Mouse (Mus musculus) MEL (cell line): ENCODE measurements at regions not wholly inside any gene's neighbourhood (a gene's known extent, or its start where the extent isn't known, plus 50 kb on each side); places are given as distances from the start of the nearest gene placed in this dataset.

Experiments
- DNase-seq: peaks from one replicate; pipeline ENCODE4 v3.0.0; 2011; ENCODE audit warnings: low read depth, low spot score
- H3K27ac ChIP-seq: 2 replicates; pipeline ENCODE4 v1.5.1; 2012; ENCODE audit warnings: low read depth, mild to moderate bottlenecking, control low read depth, low read length, moderate library complexity; ENCODE audit not compliant: control insufficient read depth
- H3K27me3 ChIP-seq, 2 experiments: fragments of 150-350 bp in 1 of 2; sonication (generic) in 1 of 2; 2 replicates each; pipeline ENCODE4 v1.6.1; 2012; ENCODE audit warnings: low read length in 2 of 2, mild to moderate bottlenecking in 2 of 2, improper control_type of control experiment in 1 of 2, moderate library complexity in 1 of 2; ENCODE audit not compliant: insufficient read depth in 2 of 2, control insufficient read depth in 1 of 2
- H3K36me3 ChIP-seq, 2 experiments: 2 replicates each; pipeline ENCODE4 v1.6.1; 2012 to 2014; ENCODE audit warnings: low read length in 2 of 2, improper control_type of control experiment in 1 of 2, inconsistent platforms in 1 of 2, mild to moderate bottlenecking in 1 of 2; ENCODE audit not compliant: insufficient read depth in 2 of 2, control insufficient read depth in 1 of 2
- H3K4me1 ChIP-seq, 2 experiments: fragments of 150-350 bp in 1 of 2; sonication (generic) in 1 of 2; 2 replicates each; pipeline ENCODE4 v1.6.1; 2012; ENCODE audit warnings: low read length in 2 of 2, improper control_type of control experiment in 1 of 2, mild to moderate bottlenecking in 1 of 2; ENCODE audit not compliant: insufficient read depth in 2 of 2, control insufficient read depth in 1 of 2
- H3K4me3 ChIP-seq, 2 experiments: fragments of 150-350 bp in 1 of 2; sonication (generic) in 1 of 2; 2 replicates each; pipeline ENCODE4 v1.5.1; 2012; ENCODE audit warnings: low read depth in 2 of 2, low read length in 2 of 2, mild to moderate bottlenecking in 2 of 2, moderate library complexity in 2 of 2, control low read depth in 1 of 2, improper control_type of control experiment in 1 of 2; ENCODE audit not compliant: control insufficient read depth in 1 of 2, insufficient read depth in 1 of 2
- H3K79me2 ChIP-seq: 2 replicates; pipeline ENCODE4 v1.6.1; 2012; ENCODE audit warnings: mild to moderate bottlenecking, low read length, moderate library complexity; ENCODE audit not compliant: control insufficient read depth, poor library complexity, insufficient read depth
- H3K9ac ChIP-seq: 2 replicates; pipeline ENCODE4 v1.6.1; 2012; ENCODE audit warnings: low read depth, mild to moderate bottlenecking, control low read depth, low read length, moderate library complexity; ENCODE audit not compliant: control insufficient read depth, poor library complexity, severe bottlenecking
- H3K9me3 ChIP-seq: fragments of 150-350 bp; sonication (generic); replicated peaks from 2 replicates; pipeline ENCODE4 v1.6.1; 2012; ENCODE audit warnings: mild to moderate bottlenecking, low read length, improper control_type of control experiment, moderate library complexity; ENCODE audit not compliant: insufficient read depth
- BHLHE40 ChIP-seq: IDR thresholded peaks from 2 replicates; pipeline ENCODE4 v1.6.1; 2012; ENCODE audit warnings: low read depth, mild to moderate bottlenecking, inconsistent platforms, low read length, improper control_type of control experiment, borderline replicate concordance
- CTCF ChIP-seq, 3 experiments: IDR thresholded peaks in 2 of 3; conservative IDR thresholded peaks in 1 of 3; 2 replicates each; pipeline ENCODE4 v1.5.1; 2011 to 2012; ENCODE audit warnings: low read length in 3 of 3, low read depth in 2 of 3, mild to moderate bottlenecking in 2 of 3, improper control_type of control experiment in 1 of 3, inconsistent platforms in 1 of 3, mixed read lengths in 1 of 3, moderate library complexity in 1 of 3; ENCODE audit not compliant: control insufficient read depth in 1 of 3, insufficient read depth in 1 of 3, poor library complexity in 1 of 3, severe bottlenecking in 1 of 3
- ETS1 ChIP-seq: IDR thresholded peaks from 2 replicates; pipeline ENCODE4 v1.6.1; 2012; ENCODE audit warnings: low read depth, mild to moderate bottlenecking, inconsistent platforms, low read length, improper control_type of control experiment, moderate library complexity
- GABPA ChIP-seq: IDR thresholded peaks from 2 replicates; pipeline ENCODE4 v1.6.1; 2012; ENCODE audit warnings: low read depth, mild to moderate bottlenecking, inconsistent platforms, low read length, improper control_type of control experiment, moderate library complexity
- GATA1 ChIP-seq: IDR thresholded peaks from 2 replicates; pipeline ENCODE4 v1.6.1; 2011; ENCODE audit warnings: low read depth, low read length, improper control_type of control experiment
- JUND ChIP-seq: IDR thresholded peaks from 2 replicates; pipeline ENCODE4 v1.6.1; 2011; ENCODE audit warnings: low read depth, mild to moderate bottlenecking, improper control_type of control experiment, low read length
- MAX ChIP-seq: IDR thresholded peaks from 2 replicates; pipeline ENCODE4 v1.6.1; 2011; ENCODE audit warnings: low read length, improper control_type of control experiment
- MAZ ChIP-seq: IDR thresholded peaks from 2 replicates; pipeline ENCODE4 v1.6.1; 2012; ENCODE audit warnings: low read depth, mild to moderate bottlenecking, inconsistent platforms, low read length, improper control_type of control experiment
- NELFE ChIP-seq: IDR thresholded peaks from 2 replicates; pipeline ENCODE4 v1.6.1; 2011; ENCODE audit warnings: low read depth, low read length, improper control_type of control experiment
- POLR2A ChIP-seq, 2 experiments: IDR thresholded peaks; 2 replicates each; pipeline ENCODE4 v1.6.1; 2011 to 2012; ENCODE audit warnings: low read length in 2 of 2, mild to moderate bottlenecking in 2 of 2, control low read depth in 1 of 2, improper control_type of control experiment in 1 of 2, low read depth in 1 of 2, moderate library complexity in 1 of 2; ENCODE audit not compliant: control insufficient read depth in 1 of 2, insufficient read depth in 1 of 2, poor library complexity in 1 of 2
- POLR2AphosphoS2 ChIP-seq: IDR thresholded peaks from 2 replicates; pipeline ENCODE4 v1.6.1; 2011; ENCODE audit warnings: low read length, improper control_type of control experiment
- RAD21 ChIP-seq: IDR thresholded peaks from 2 replicates; pipeline ENCODE4 v1.6.1; 2011; ENCODE audit warnings: mild to moderate bottlenecking, low read depth, low read length, improper control_type of control experiment
- RCOR1 ChIP-seq: IDR thresholded peaks from 2 replicates; pipeline ENCODE4 v1.6.1; 2012; ENCODE audit warnings: low read depth, mild to moderate bottlenecking, inconsistent platforms, low read length, improper control_type of control experiment
- SMC3 ChIP-seq: IDR thresholded peaks from 2 replicates; pipeline ENCODE4 v1.6.1; 2011; ENCODE audit warnings: low read depth, low read length, improper control_type of control experiment
- TCF12 ChIP-seq: IDR thresholded peaks from 2 replicates; pipeline ENCODE4 v1.6.1; 2014; ENCODE audit warnings: low read depth, mild to moderate bottlenecking, inconsistent platforms, low read length, improper control_type of control experiment, moderate library complexity
- USF2 ChIP-seq, 2 experiments: IDR thresholded peaks; 2 replicates each; pipeline ENCODE4 v1.6.1; 2011 to 2012; ENCODE audit warnings: improper control_type of control experiment in 2 of 2, low read length in 2 of 2, borderline replicate concordance in 1 of 2, inconsistent platforms in 1 of 2, low read depth in 1 of 2, mild to moderate bottlenecking in 1 of 2; ENCODE audit not compliant: insufficient read depth in 1 of 2
- ZKSCAN1 ChIP-seq: IDR thresholded peaks from 2 replicates; pipeline ENCODE4 v1.6.1; 2012; ENCODE audit warnings: low read depth, mild to moderate bottlenecking, inconsistent platforms, low read length, improper control_type of control experiment, moderate library complexity
- ZMIZ1 ChIP-seq: IDR thresholded peaks from 2 replicates; pipeline ENCODE4 v1.6.1; 2012; ENCODE audit warnings: low read depth, mild to moderate bottlenecking, inconsistent platforms, low read length, improper control_type of control experiment, moderate library complexity
- ZNF384 ChIP-seq: IDR thresholded peaks from 2 replicates; pipeline ENCODE4 v1.6.1; 2012; ENCODE audit warnings: low read depth, mild to moderate bottlenecking, inconsistent platforms, low read length, improper control_type of control experiment

- Histone ChIP-seq H3K9me3 (no peaks in the 10 kb centered on the region), H3K79me2 (no peaks in the 10 kb centered on the region), H3K4me1 (peaks cover 0 to 3% of the 10 kb centered on the region in 2 experiments; a peak in 1 of 4 replicates), H3K27me3 (no peaks in the 10 kb centered on the region), H3K9ac (no peak overlapping the region), H3K4me3 (no peak overlapping the region), H3K36me3 (0 out of 4 replicates have a peak, but pooled peaks cover 0 to 3% of the 10 kb centered on the region in 2 experiments), H3K27ac (no peak overlapping the region)
- no peak for TF ChIP-seq ZMIZ1
- DNase-seq, result no peak
Observed at GRCm38 (mm10) chr3:149277812-149278211, 287.5 kb upstream of the Adgrl2 start.

- Histone ChIP-seq H3K4me1 (peaks cover 0 to 3% of the 10 kb centered on the region in 2 experiments; a peak in 1 of 4 replicates), H3K9ac (no peak overlapping the region), H3K27me3 (no peaks in the 10 kb centered on the region), H3K79me2 (no peaks in the 10 kb centered on the region), H3K4me3 (no peak overlapping the region), H3K27ac (no peak overlapping the region), H3K9me3 (no peaks in the 10 kb centered on the region), H3K36me3 (0 out of 4 replicates have a peak, but pooled peaks cover 0 to 3% of the 10 kb centered on the region in 2 experiments)
- TF ChIP-seq MAX (no peak), RCOR1 (no peak), ETS1 (no peak), SMC3 (no peak), ZNF384 (no peak), POLR2A (IDR thresholded peaks at IDR 0.05; ENCODE audit: control insufficient read depth in 1 of 2, insufficient read depth in 1 of 2, low read depth in 1 of 2, low read length in 2 of 2, poor library complexity in 1 of 2) (no peak), BHLHE40 (no peak), MAZ (no peak), JUND (no peak), GABPA (no peak)
- no peak for DNase-seq
Observed at GRCm38 (mm10) chr3:149275478-149276132, 285.2 kb upstream of the Adgrl2 start.

- no peak overlapping the region for H3K4me3 ChIP-seq
- H3K79me2 ChIP-seq, result no peaks in the 10 kb centered on the region
- peaks cover 0 to 3% of the 10 kb centered on the region in 2 experiments; a peak in 1 of 4 replicates for H3K4me1 ChIP-seq
- H3K27ac ChIP-seq, result no peak overlapping the region
- no peaks in the 10 kb centered on the region for H3K27me3 ChIP-seq
- 0 out of 4 replicates have a peak, but pooled peaks cover 0 to 3% of the 10 kb centered on the region in 2 experiments for H3K36me3 ChIP-seq
- no peak for DNase-seq
- H3K9ac ChIP-seq, result no peak overlapping the region
- no peak for TF ChIP-seq POLR2AphosphoS2
- no peak for TF ChIP-seq SMC3
- TF ChIP-seq RAD21, result no peak
- no peak for TF ChIP-seq CTCF (IDR thresholded peaks at IDR 0.05 in 2 of 3, conservative IDR thresholded peaks at IDR 0.05 in 1 of 3; ENCODE audit: control insufficient read depth in 1 of 3, insufficient read depth in 1 of 3, low read depth in 2 of 3, low read length in 3 of 3, poor library complexity in 1 of 3, severe bottlenecking in 1 of 3)
- no peak for TF ChIP-seq NELFE
- TF ChIP-seq USF2 (IDR thresholded peaks at IDR 0.05; ENCODE audit: borderline replicate concordance in 1 of 2, insufficient read depth in 1 of 2, low read depth in 1 of 2, low read length in 2 of 2), result no peak
- no peak for TF ChIP-seq POLR2A (IDR thresholded peaks at IDR 0.05; ENCODE audit: control insufficient read depth in 1 of 2, insufficient read depth in 1 of 2, low read depth in 1 of 2, low read length in 2 of 2, poor library complexity in 1 of 2)
- no peak for TF ChIP-seq ZKSCAN1
- no peak for TF ChIP-seq GATA1
- no peak for TF ChIP-seq MAX
- TF ChIP-seq ZMIZ1, result no peak
- no peak for TF ChIP-seq TCF12
- H3K9me3 ChIP-seq, result no peaks in the 10 kb centered on the region
Observed at GRCm38 (mm10) chr3:149274987-149275386, 284.6 kb upstream of the Adgrl2 start.
